ENCODE assay signal across 16 mouse cellular contexts in genomic region chr6:22424161-22424807, GRCm38 (mm10).
DNase-seq lines count a peak whose midpoint lies in the region; ATAC-seq and TF ChIP-seq lines count a peak whose summit lies in the region.
"Had no signal": no experiment of that assay in that cellular context is flagged by ENCODE, and none has a peak within 500 bp of the region (broad histone marks: within the 10 kb centered on the region; RNA-seq: fewer than 3 reads in every experiment).

No protein-coding gene starts in this region.

- TF ChIP-seq POLR2A in heart, adult 2 months (IDR thresholded peaks at IDR 0.05; ENCODE audit: insufficient read depth, low read depth, low read length) = no peak
- no peak for TF ChIP-seq POLR2A in CH12.LX (IDR thresholded peaks at IDR 0.05; ENCODE audit: low read depth, low read length)
- TF ChIP-seq POLR2A in thymus, adult 2 months (IDR thresholded peaks at IDR 0.05; ENCODE audit: control insufficient read depth, extremely low read depth, insufficient read depth, low read length, poor library complexity) = no peak

- no peaks in the 10 kb centered on the region for H3K4me1 ChIP-seq in heart, postnatal 0 days (ENCODE audit: control insufficient read depth, insufficient read depth)
- no peaks in the 10 kb centered on the region for H3K4me1 ChIP-seq in heart, adult 2 months (ENCODE audit: control insufficient read depth, insufficient read depth, low read length)
- H3K4me1 ChIP-seq in CH12.LX (ENCODE audit: control insufficient read depth in 1 of 2, insufficient read depth in 2 of 2) = peaks cover 0 to 23% of the 10 kb centered on the region in 2 experiments; a peak in 3 of 4 replicates
- peaks cover 8% of the 10 kb centered on the region for H3K4me1 ChIP-seq in thymus, adult 2 months (replicated peaks; ENCODE audit: control insufficient read depth, insufficient read depth, low read length)
- H3K4me1 ChIP-seq in forebrain, embryonic 11.5 days (replicated peaks; ENCODE audit: control insufficient read depth, insufficient read depth, low read length) = no peaks in the 10 kb centered on the region
- H3K4me1 ChIP-seq: hindbrain, embryonic 15.5 days; neural tube, embryonic 12.5 days had no signal

- peak overlapping the region; percentile 4; the same call in 1 of the 2 replicates for H3K27ac ChIP-seq in heart, postnatal 0 days (ENCODE audit: low read depth)
- H3K27ac ChIP-seq in heart, adult 2 months = no peak overlapping the region
- peak overlapping the region; percentile 28; the same call in 1 of the 2 replicates for H3K27ac ChIP-seq in CH12.LX (ENCODE audit: insufficient read depth, low read depth)
- H3K27ac ChIP-seq in thymus, adult 2 months (ENCODE audit: control insufficient read depth, insufficient read depth, low read length) = peak overlapping the region; percentile 99
- no peak overlapping the region for H3K27ac ChIP-seq in forebrain, embryonic 11.5 days (ENCODE audit: low read depth, low read length)
- H3K27ac ChIP-seq: heart, embryonic 13.5 days; hindbrain, embryonic 15.5 days; layer of hippocampus, adult 2 months; limb, embryonic 15.5 days; neural tube, embryonic 12.5 days had no signal

- no peak for ATAC-seq in heart, postnatal 0 days (ENCODE audit: insufficient read depth, low read depth)
- ATAC-seq in inflammation-experienced regulatory T-cells, adult 6 months = peak; percentile 89
- no peak for ATAC-seq in forebrain, embryonic 11.5 days (replicated peaks; ENCODE audit: low FRiP score)
- ATAC-seq: lung, postnatal 0 days had no signal

- no peak for TF ChIP-seq RAD21 in CH12.LX (IDR thresholded peaks at IDR 0.05; ENCODE audit: low read depth, low read length)

- TF ChIP-seq CTCF in heart, postnatal 0 days (IDR thresholded peaks at IDR 0.05; ENCODE audit: low read depth) = no peak
- TF ChIP-seq CTCF in heart, adult 2 months (IDR thresholded peaks at IDR 0.05) = no peak
- no peak for TF ChIP-seq CTCF in CH12.LX (conservative IDR thresholded peaks at IDR 0.05 in 1 of 2, IDR thresholded peaks at IDR 0.05 in 1 of 2; ENCODE audit: low read depth in 2 of 2, low read length in 2 of 2)
- no peak for TF ChIP-seq CTCF in thymus, adult 2 months (IDR thresholded peaks at IDR 0.05; ENCODE audit: borderline replicate concordance, control insufficient read depth, extremely low read depth, insufficient read depth, low read length, poor library complexity)

- in situ Hi-C loops in CH12.LX (cut with MboI; ENCODE audit: low pct_ligation_motif_present, low pct_unique_long_range_greater_than_20kb, low sequenced_read_pairs) = no loop called here

- no peak overlapping the region for H3K9ac ChIP-seq in heart, postnatal 0 days (replicated peaks; ENCODE audit: low read depth, low read length)
- H3K9ac ChIP-seq in heart, adult 2 months (ENCODE audit: low read depth, low read length) = no peak overlapping the region
- peak overlapping the region; percentile 30; the same call in 1 of the 2 replicates for H3K9ac ChIP-seq in CH12.LX (ENCODE audit: insufficient read depth, low read depth)
- H3K9ac ChIP-seq in forebrain, embryonic 11.5 days (ENCODE audit: low read length) = no peak overlapping the region
- H3K9ac ChIP-seq: heart, embryonic 13.5 days; hindbrain, embryonic 15.5 days; limb, embryonic 15.5 days; neural tube, embryonic 12.5 days had no signal

- intact Hi-C loops in heart, adult 2 months (cut with DNase I) = no loop called here

- H3K79me2 ChIP-seq in heart, adult 2 months (replicated peaks; ENCODE audit: control insufficient read depth, insufficient read depth, low read length) = no peaks in the 10 kb centered on the region
- no peaks in the 10 kb centered on the region for H3K79me2 ChIP-seq in CH12.LX (replicated peaks; ENCODE audit: control insufficient read depth, extremely low read depth, insufficient read depth, poor library complexity, severe bottlenecking)

- H3K27me3 ChIP-seq in heart, postnatal 0 days (ENCODE audit: control insufficient read depth, insufficient read depth, low read length) = no peaks in the 10 kb centered on the region
- H3K27me3 ChIP-seq in heart, adult 2 months (ENCODE audit: control insufficient read depth, insufficient read depth, low read length) = no peaks in the 10 kb centered on the region
- H3K27me3 ChIP-seq in CH12.LX (replicated peaks) = no peaks in the 10 kb centered on the region
- H3K27me3 ChIP-seq in thymus, adult 2 months (ENCODE audit: control insufficient read depth, insufficient read depth, low read length) = no peaks in the 10 kb centered on the region
- H3K27me3 ChIP-seq in forebrain, embryonic 11.5 days (ENCODE audit: control insufficient read depth, insufficient read depth, low read length) = no peaks in the 10 kb centered on the region
- H3K27me3 ChIP-seq: heart, embryonic 13.5 days; hindbrain, embryonic 15.5 days; limb, embryonic 15.5 days; neural tube, embryonic 12.5 days had no signal

- dilution Hi-C loops in CH12.LX (cut with MboI; ENCODE audit: extremely low pct_ligation_motif_present, extremely low pct_unique_long_range_greater_than_20kb, low sequenced_read_pairs) = no loop called here

- no peak for DNase-seq in heart, postnatal 0 days (ENCODE audit: low spot score)
- no peak for DNase-seq in heart, adult 2 months
- no peak for DNase-seq in CH12.LX (ENCODE audit: extremely low read depth)
- peak; percentile 58 for DNase-seq in thymus, adult 2 months
- no peak for DNase-seq in forebrain, embryonic 11.5 days (ENCODE audit: low spot score)
- no peak for DNase-seq in kidney, adult 11 months
- DNase-seq in cerebellum, postnatal 10 days = no peak
- DNase-seq: kidney, adult 8-10 months; midbrain, embryonic 14.5 days had no signal

- no peak overlapping the region for H3K4me3 ChIP-seq in heart, postnatal 0 days (ENCODE audit: low read depth, low read length)
- H3K4me3 ChIP-seq in heart, adult 2 months = no peak overlapping the region
- no peak overlapping the region for H3K4me3 ChIP-seq in CH12.LX (replicated peaks in 1 of 3; ENCODE audit: low read depth in 2 of 3, low read length in 2 of 3, poor library complexity in 1 of 3)
- H3K4me3 ChIP-seq in thymus, adult 2 months (ENCODE audit: control insufficient read depth, insufficient read depth, low read length) = no peak overlapping the region; the same call in 1 of the 2 replicates
- no peak overlapping the region for H3K4me3 ChIP-seq in forebrain, embryonic 11.5 days (ENCODE audit: low read depth, low read length)
- H3K4me3 ChIP-seq: heart, embryonic 13.5 days; hindbrain, embryonic 15.5 days; layer of hippocampus, adult 2 months; limb, embryonic 15.5 days; neural tube, embryonic 12.5 days had no signal

- H3K36me3 ChIP-seq in heart, postnatal 0 days (replicated peaks; ENCODE audit: control insufficient read depth, insufficient read depth, low read length) = no peaks in the 10 kb centered on the region
- H3K36me3 ChIP-seq in heart, adult 2 months (ENCODE audit: control insufficient read depth, insufficient read depth, low read length) = no peaks in the 10 kb centered on the region
- H3K36me3 ChIP-seq in CH12.LX (replicated peaks in 1 of 2; ENCODE audit: control insufficient read depth in 1 of 2, insufficient read depth in 1 of 2, low read length in 1 of 2) = no peaks in the 10 kb centered on the region
- no peaks in the 10 kb centered on the region for H3K36me3 ChIP-seq in thymus, adult 2 months (ENCODE audit: control insufficient read depth, insufficient read depth, low read length)
- H3K36me3 ChIP-seq in forebrain, embryonic 11.5 days (ENCODE audit: control insufficient read depth, insufficient read depth, low read length) = no peaks in the 10 kb centered on the region
- H3K36me3 ChIP-seq: heart, embryonic 13.5 days; hindbrain, embryonic 15.5 days; limb, embryonic 15.5 days; neural tube, embryonic 12.5 days had no signal

- no peak for TF ChIP-seq EP300 in heart, postnatal 0 days (IDR thresholded peaks at IDR 0.05; ENCODE audit: low read depth)
- TF ChIP-seq EP300 in heart, adult 2 months (IDR thresholded peaks at IDR 0.05; ENCODE audit: insufficient read depth, low read depth, low read length) = no peak
- no peak for TF ChIP-seq EP300 in CH12.LX (IDR thresholded peaks at IDR 0.05; ENCODE audit: low read length)

- H3K4me2 ChIP-seq in heart, postnatal 0 days (ENCODE audit: low read depth, low read length) = no peak overlapping the region
- H3K4me2 ChIP-seq in CH12.LX (ENCODE audit: insufficient read depth, low read depth, poor library complexity, severe bottlenecking) = peak overlapping the region; percentile 71
- H3K4me2 ChIP-seq in forebrain, embryonic 11.5 days (ENCODE audit: low read depth, low read length, severe bottlenecking) = no peak overlapping the region
- H3K4me2 ChIP-seq: heart, embryonic 13.5 days; hindbrain, embryonic 15.5 days; limb, embryonic 15.5 days; neural tube, embryonic 12.5 days had no signal

- WGBS in heart, postnatal 0 days = 79% methylated on average over 10 of the region's 10 CpGs
- 82% methylated on average over 10 of the region's 10 CpGs for WGBS in heart, adult 2 months
- 7% methylated on average over 10 of the region's 10 CpGs for WGBS in thymus, adult 2 months
- WGBS in forebrain, embryonic 11.5 days = 90% methylated on average over 10 of the region's 10 CpGs

- H3K9me3 ChIP-seq in heart, postnatal 0 days (replicated peaks; ENCODE audit: control insufficient read depth, low read length) = no peaks in the 10 kb centered on the region
- H3K9me3 ChIP-seq in CH12.LX (replicated peaks; ENCODE audit: low read length) = peaks cover 3% of the 10 kb centered on the region
- no peaks in the 10 kb centered on the region for H3K9me3 ChIP-seq in forebrain, embryonic 11.5 days (ENCODE audit: control insufficient read depth, low read length)
- H3K9me3 ChIP-seq: heart, embryonic 13.5 days; hindbrain, embryonic 15.5 days; limb, embryonic 15.5 days; neural tube, embryonic 12.5 days had no signal

TF ChIP-seq in CH12.LX, 34 proteins besides CTCF, POLR2A, EP300 and RAD21:
- TF ChIP-seq NELFE (IDR thresholded peaks at IDR 0.05; ENCODE audit: low read depth, low read length) = no peak
- TF ChIP-seq MAX (IDR thresholded peaks at IDR 0.05; ENCODE audit: low read length) = peak; percentile 44; the same call in 1 of the 2 replicates
- no peak for TF ChIP-seq MAFK (IDR thresholded peaks at IDR 0.05; ENCODE audit: insufficient replicate concordance, low read length)
- no peak for TF ChIP-seq ELF1 (IDR thresholded peaks at IDR 0.05; ENCODE audit: low read depth, low read length)
- no peak for TF ChIP-seq ETS1 (conservative IDR thresholded peaks at IDR 0.05; ENCODE audit: low read depth, low read length)
- 0 out of 2 replicates have a peak, but pooled peaks have one; percentile 2 for TF ChIP-seq MEF2A (IDR thresholded peaks at IDR 0.05; ENCODE audit: borderline replicate concordance, low read depth, low read length)
- TF ChIP-seq USF1 (IDR thresholded peaks at IDR 0.05; ENCODE audit: low read depth, low read length) = no peak
- no peak for TF ChIP-seq ZMIZ1 (IDR thresholded peaks at IDR 0.05; ENCODE audit: low read depth, low read length)
- TF ChIP-seq ZKSCAN1 (IDR thresholded peaks at IDR 0.05; ENCODE audit: borderline replicate concordance, low read depth, low read length) = no peak

Comparison
In these comparisons a context has a peak if more than half of its experiments do, and no peak if none do; other contexts are left out.
1. H3K27ac ChIP-seq: peak in heart, postnatal 0 days (single experiment), CH12.LX (single experiment) and thymus, adult 2 months (single experiment); none in heart, adult 2 months (single experiment) and forebrain, embryonic 11.5 days (single experiment).